Mouse (Mus musculus) liver, embryonic 11.5 days (tissue): ENCODE data around the gene Ntn4. TPM values are rescaled to one million over a fixed set of nuclear protein-coding genes. Genes with fewer than 3 reads are reported as not detected.

Experiments
- ATAC-seq: fragments of 200-750 bp; cut with Nextera tagmentation; replicated peaks from 2 replicates; pipeline ENCODE4 v1.8.0; 2017; ENCODE audit warnings: moderate number of reproducible peaks, mild to moderate bottlenecking, moderate TSS enrichment, moderate library complexity; ENCODE audit not compliant: low FRiP score
- DNase-seq: peaks from one replicate; pipeline ENCODE4 v3.0.0-alpha.2; 2017; ENCODE audit warnings: low spot score
- H3K27ac ChIP-seq: fragments of 300-500 bp; sonication (generic); 2 replicates; pipeline ENCODE4 v1.5.1; 2014; ENCODE audit warnings: mild to moderate bottlenecking, low read depth, low read length, control low read depth
- H3K27me3 ChIP-seq: fragments of 300-500 bp; sonication (generic); replicated peaks from 2 replicates; pipeline ENCODE4 v1.6.1; 2014; ENCODE audit warnings: low read length, mixed read lengths; ENCODE audit not compliant: control insufficient read depth, insufficient read depth
- H3K36me3 ChIP-seq: fragments of 300-500 bp; sonication (generic); 2 replicates; pipeline ENCODE4 v1.6.1; 2014; ENCODE audit warnings: mild to moderate bottlenecking, low read length, moderate library complexity, mixed read lengths; ENCODE audit not compliant: control insufficient read depth, insufficient read depth
- H3K4me1 ChIP-seq: fragments of 300-500 bp; sonication (generic); replicated peaks from 2 replicates; pipeline ENCODE4 v1.6.1; 2014; ENCODE audit warnings: low read length, mixed read lengths; ENCODE audit not compliant: control insufficient read depth, insufficient read depth
- H3K4me2 ChIP-seq: fragments of 300-500 bp; sonication (generic); 2 replicates; pipeline ENCODE4 v1.6.1; 2014; ENCODE audit warnings: mild to moderate bottlenecking, control low read depth, moderate library complexity
- H3K4me3 ChIP-seq: fragments of 300-500 bp; sonication (generic); 2 replicates; pipeline ENCODE4 v1.5.1; 2014; ENCODE audit warnings: low read depth, low read length, control low read depth
- H3K9ac ChIP-seq: fragments of 300-500 bp; sonication (generic); 2 replicates; pipeline ENCODE4 v1.6.1; 2014; ENCODE audit warnings: low read depth, low read length, control low read depth
- H3K9me3 ChIP-seq: fragments of 300-500 bp; sonication (generic); 2 replicates; pipeline ENCODE4 v1.6.1; 2016; ENCODE audit warnings: low read length, inconsistent platforms, mixed read lengths; ENCODE audit not compliant: control insufficient read depth
- WGBS: fragments of 180-500 bp; shearing (Covaris S2); extraction: QIAGEN DNeasy Blood & Tissue Kit; methylation state at CpG from one replicate; pipeline ENCODE4 v1.1.7; 2014; 5-methylcytosine and 5-hydroxymethylcytosine counted together
- polyA plus RNA-seq: library from polyadenylated mRNA; unstranded; fragments of >200 nt; fragmentation: Nextera tagmentation; extraction: Ambion mirVana; gene quantifications from 2 replicates; pipeline ENCODE4 v1.2.1, GENCODE M21; 2014

Ntn4 gene
- polyA plus RNA-seq, 1 experiment from 2014 or later = 0.60 TPM

GRCm38 (mm10) chr10:93697866-93698483 is 57.5 kb downstream of the Ntn4 start:
- no peaks in the 10 kb centered on the region for H3K27me3 ChIP-seq
- no peak overlapping the region for H3K4me3 ChIP-seq
- WGBS = 83% methylated on average over 10 of the region's 10 CpGs
- H3K27ac ChIP-seq = no peak overlapping the region
- DNase-seq = no peak
- no peaks in the 10 kb centered on the region for H3K9me3 ChIP-seq
- no peaks in the 10 kb centered on the region for H3K36me3 ChIP-seq
- H3K4me2 ChIP-seq = no peak overlapping the region
- H3K4me1 ChIP-seq = peaks cover 6% of the 10 kb centered on the region
- no peak overlapping the region for H3K9ac ChIP-seq
- no peak for ATAC-seq

GRCm38 (mm10) chr10:93699689-93700478 is 59.4 kb downstream of the Ntn4 start:
- H3K4me2 ChIP-seq = peak overlapping the region; percentile 58
- ATAC-seq (no peak), DNase-seq (no peak)
- H3K9me3 ChIP-seq = no peaks in the 10 kb centered on the region
- H3K27ac ChIP-seq = no peak overlapping the region
- H3K4me3 ChIP-seq = no peak overlapping the region
- H3K4me1 ChIP-seq = peaks cover 6% of the 10 kb centered on the region
- H3K9ac ChIP-seq = no peak overlapping the region
- WGBS = 65% methylated on average over 10 of the region's 10 CpGs
- no peaks in the 10 kb centered on the region for H3K27me3 ChIP-seq
- no peaks in the 10 kb centered on the region for H3K36me3 ChIP-seq

- no peak overlapping the region for H3K27ac ChIP-seq
- peaks cover 6% of the 10 kb centered on the region for H3K4me1 ChIP-seq
- 48% methylated on average over 21 of the region's 21 CpGs for WGBS
- H3K36me3 ChIP-seq = no peaks in the 10 kb centered on the region
- no peaks in the 10 kb centered on the region for H3K27me3 ChIP-seq
- H3K9me3 ChIP-seq = no peaks in the 10 kb centered on the region
- H3K4me3 ChIP-seq = peak overlapping the region; percentile 20; the same call in 1 of the 2 replicates
- peak overlapping the region; percentile 44 for H3K9ac ChIP-seq
- H3K4me2 ChIP-seq = peak overlapping the region; percentile 58
- ATAC-seq (0 out of 2 replicates have a peak, but pooled peaks have one; percentile 23), DNase-seq (no peak)
Observed at GRCm38 (mm10) chr10:93700589-93701363, 60.3 kb downstream of the Ntn4 start.

- H3K9me3 ChIP-seq = no peaks in the 10 kb centered on the region
- no peak overlapping the region for H3K9ac ChIP-seq
- peaks cover 14% of the 10 kb centered on the region for H3K4me1 ChIP-seq
- H3K36me3 ChIP-seq = no peaks in the 10 kb centered on the region
- no peak for DNase-seq
- WGBS = 82% methylated on average over 4 of the region's 4 CpGs
- no peaks in the 10 kb centered on the region for H3K27me3 ChIP-seq
- H3K4me2 ChIP-seq = no peak overlapping the region
- H3K4me3 ChIP-seq = no peak overlapping the region
- ATAC-seq = no peak
- no peak overlapping the region for H3K27ac ChIP-seq
Observed at GRCm38 (mm10) chr10:93703946-93704345, 63.5 kb downstream of the Ntn4 start.

GRCm38 (mm10) chr10:93707149-93708075 is 66.9 kb downstream of the Ntn4 start:
- no peak overlapping the region for H3K9ac ChIP-seq
- no peak overlapping the region for H3K4me3 ChIP-seq
- ATAC-seq (no peak), DNase-seq (no peak)
- H3K27me3 ChIP-seq = no peaks in the 10 kb centered on the region
- WGBS = 69% methylated on average over 21 of the region's 21 CpGs
- peaks cover 17% of the 10 kb centered on the region for H3K4me1 ChIP-seq
- H3K9me3 ChIP-seq = no peaks in the 10 kb centered on the region
- peaks cover 2% of the 10 kb centered on the region; the same call in 1 of the 2 replicates for H3K36me3 ChIP-seq
- H3K27ac ChIP-seq = no peak overlapping the region
- no peak overlapping the region for H3K4me2 ChIP-seq

GRCm38 (mm10) chr10:93708076-93708473 is 67.6 kb downstream of the Ntn4 start:
- no peak for ATAC-seq
- H3K9ac ChIP-seq = no peak overlapping the region
- H3K9me3 ChIP-seq = no peaks in the 10 kb centered on the region
- H3K4me2 ChIP-seq = no peak overlapping the region
- 56% methylated on average over 6 of the region's 6 CpGs for WGBS
- peaks cover 2% of the 10 kb centered on the region; the same call in 1 of the 2 replicates for H3K36me3 ChIP-seq
- no peak overlapping the region for H3K4me3 ChIP-seq
- no peak for DNase-seq
- H3K4me1 ChIP-seq = peaks cover 17% of the 10 kb centered on the region
- H3K27me3 ChIP-seq = no peaks in the 10 kb centered on the region
- H3K27ac ChIP-seq = peak overlapping the region; percentile 38; the same call in 1 of the 2 replicates

GRCm38 (mm10) chr10:93708515-93708914 is 68.0 kb downstream of the Ntn4 start:
- ATAC-seq (peak; percentile 92), DNase-seq (no peak)
- peak overlapping the region; percentile 0; the same call in 1 of the 2 replicates for H3K4me2 ChIP-seq

GRCm38 (mm10) chr10:93709536-93709935 is 69.1 kb downstream of the Ntn4 start:
- Histone ChIP-seq H3K9me3 (no peaks in the 10 kb centered on the region), H3K9ac (no peak overlapping the region), H3K4me3 (no peak overlapping the region), H3K4me2 (no peak overlapping the region), H3K27ac (no peak overlapping the region), H3K27me3 (no peaks in the 10 kb centered on the region), H3K4me1 (peaks cover 17% of the 10 kb centered on the region), H3K36me3 (peaks cover 2% of the 10 kb centered on the region; the same call in 1 of the 2 replicates)
- DNase-seq (no peak), ATAC-seq (no peak)
- 72% methylated on average over 8 of the region's 8 CpGs for WGBS

More at GRCm38 (mm10) chr10:93708515-93708914, 68.0 kb downstream of the Ntn4 start:
- H3K4me1 ChIP-seq = peaks cover 17% of the 10 kb centered on the region
- H3K9ac ChIP-seq = no peak overlapping the region
- no peaks in the 10 kb centered on the region for H3K27me3 ChIP-seq
- peak overlapping the region; percentile 55; the same call in 1 of the 2 replicates for H3K27ac ChIP-seq
- H3K4me3 ChIP-seq = no peak overlapping the region
- peaks cover 2% of the 10 kb centered on the region; the same call in 1 of the 2 replicates for H3K36me3 ChIP-seq
- H3K9me3 ChIP-seq = no peaks in the 10 kb centered on the region
- WGBS = 40% methylated on average over 5 of the region's 5 CpGs
